Mouse (Mus musculus) cerebellum, adult 2 months (tissue): ENCODE measurements around the gene Tshb.

Source experiments
- CTCF ChIP-seq: fragments of 200-500 bp; IDR thresholded peaks from 2 replicates; pipeline ENCODE4 v1.5.1; 2011; ENCODE audit warnings: low read depth, mild to moderate bottlenecking, control low read depth, low read length, moderate library complexity, borderline replicate concordance; ENCODE audit not compliant: insufficient read depth
- POLR2A ChIP-seq: fragments of 200-500 bp; IDR thresholded peaks from 2 replicates; pipeline ENCODE4 v1.6.1; 2011; ENCODE audit warnings: low read length, control low read depth, borderline replicate concordance; ENCODE audit not compliant: insufficient read depth

- TF ChIP-seq POLR2A: no peak
- no peak for TF ChIP-seq CTCF
Observed at GRCm38 (mm10) chr3:102733936-102734312, 48.6 kb downstream of the Tshb start.
